Mouse (Mus musculus): Measurements from ENCODE around the gene Ddx49.

GRCm38 (mm10) chr8:70259043-70259442 is 43.2 kb downstream of the Ddx49 start:
- TF ChIP-seq HCFC1 (IDR thresholded peaks at IDR 0.05; ENCODE audit: borderline replicate concordance, insufficient read depth, low read length) (no peak), ZNF384 (IDR thresholded peaks at IDR 0.05; ENCODE audit: low read depth, low read length) (no peak)
